Mouse (Mus musculus): ENCODE results near the gene Cfap97. TPM values are rescaled to one million over a fixed set of nuclear protein-coding genes. Genes with fewer than 3 reads are reported as not detected.
A peak's percentile ranks its signal among the peaks of the same experiment; 100 is the strongest.

Gene Cfap97
- polyA plus RNA-seq, 1 experiment from 2014 or later, result 29.6 TPM

DNA sequence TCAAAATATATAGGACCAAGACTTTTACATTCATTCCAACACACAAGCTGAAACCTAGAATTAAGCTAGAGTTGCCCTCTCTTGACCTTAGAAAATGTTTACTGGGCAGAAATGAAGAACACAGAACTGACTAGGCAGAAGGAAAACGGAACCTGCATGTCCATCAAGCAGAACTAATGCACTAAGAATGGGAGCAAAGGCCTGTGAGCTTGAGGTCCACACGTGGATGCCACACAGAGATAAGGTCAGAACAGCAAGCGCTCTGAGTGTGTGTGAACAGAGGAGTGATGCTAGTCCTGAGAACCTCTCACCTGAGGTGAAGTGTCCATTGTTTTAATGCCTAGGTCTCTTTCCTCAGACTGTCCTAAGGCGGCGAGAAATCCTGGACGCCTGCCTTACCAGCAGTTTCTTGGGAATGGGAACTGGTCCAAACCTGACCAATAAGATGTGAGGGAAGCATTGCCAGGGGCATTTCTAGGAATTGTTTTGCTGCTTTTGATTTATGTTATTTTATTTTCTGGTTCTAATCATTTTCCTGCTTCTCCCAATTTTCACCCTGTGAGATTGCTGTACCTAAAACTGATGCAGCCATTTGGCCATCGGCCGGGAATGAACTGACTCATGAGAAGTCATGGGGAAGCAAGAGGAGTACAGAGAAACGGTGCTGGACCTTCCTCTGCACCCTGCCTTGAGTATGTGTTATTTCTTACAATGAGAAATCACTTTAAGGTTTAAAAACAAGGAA is 11.0 kb upstream of the Cfap97 start:
- Histone ChIP-seq H3K36me3 (no peaks in the 10 kb centered on the region), H3K9ac (replicated peaks) (no peak overlapping the region), H3K4me2 (no peak overlapping the region), H3K27ac (no peak overlapping the region), H3K27me3 (no peaks in the 10 kb centered on the region), H3K4me3 (replicated peaks) (no peak overlapping the region), H3K4me1 (replicated peaks) (no peaks in the 10 kb centered on the region; the same call in 1 of the 2 replicates), H3K9me3 (no peaks in the 10 kb centered on the region)
- WGBS, result 87% methylated on average over 9 of the region's 9 CpGs
- no peak for ATAC-seq (ENCODE audit: insufficient number of reproducible peaks, insufficient read depth, low FRiP score, low TSS enrichment, low read depth)

DNA sequence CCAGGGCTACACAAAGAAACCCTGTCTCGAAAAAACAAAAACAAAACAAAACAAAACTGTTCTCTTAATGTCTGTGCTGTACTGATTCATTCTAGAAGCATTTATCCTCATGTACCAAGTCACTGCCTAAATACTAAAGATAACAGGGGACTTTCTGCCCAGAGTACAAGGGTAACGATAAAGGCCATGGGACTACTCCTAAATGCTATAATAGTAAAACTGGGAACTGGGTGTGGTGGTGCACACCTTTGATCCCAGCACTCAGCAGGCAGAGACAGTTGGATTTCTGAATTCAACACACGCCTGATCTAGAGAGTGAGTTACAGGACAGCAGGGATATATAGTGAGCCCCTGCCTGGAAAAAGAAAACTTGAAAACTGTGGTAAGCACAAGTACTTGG is 9.9 kb upstream of the Cfap97 start:
- H3K4me3 ChIP-seq (replicated peaks), result no peak overlapping the region
- H3K27me3 ChIP-seq, result no peaks in the 10 kb centered on the region
- no peaks in the 10 kb centered on the region for H3K9me3 ChIP-seq
- 90% methylated on average over 3 of the region's 3 CpGs for WGBS
- no peak overlapping the region for H3K4me2 ChIP-seq
- no peak overlapping the region for H3K9ac ChIP-seq (replicated peaks)
- no peak for ATAC-seq (ENCODE audit: insufficient number of reproducible peaks, insufficient read depth, low FRiP score, low TSS enrichment, low read depth)
- H3K36me3 ChIP-seq, result no peaks in the 10 kb centered on the region
- H3K27ac ChIP-seq, result no peak overlapping the region
- peaks cover 2% of the 10 kb centered on the region; the same call in 1 of the 2 replicates for H3K4me1 ChIP-seq (replicated peaks)

DNA sequence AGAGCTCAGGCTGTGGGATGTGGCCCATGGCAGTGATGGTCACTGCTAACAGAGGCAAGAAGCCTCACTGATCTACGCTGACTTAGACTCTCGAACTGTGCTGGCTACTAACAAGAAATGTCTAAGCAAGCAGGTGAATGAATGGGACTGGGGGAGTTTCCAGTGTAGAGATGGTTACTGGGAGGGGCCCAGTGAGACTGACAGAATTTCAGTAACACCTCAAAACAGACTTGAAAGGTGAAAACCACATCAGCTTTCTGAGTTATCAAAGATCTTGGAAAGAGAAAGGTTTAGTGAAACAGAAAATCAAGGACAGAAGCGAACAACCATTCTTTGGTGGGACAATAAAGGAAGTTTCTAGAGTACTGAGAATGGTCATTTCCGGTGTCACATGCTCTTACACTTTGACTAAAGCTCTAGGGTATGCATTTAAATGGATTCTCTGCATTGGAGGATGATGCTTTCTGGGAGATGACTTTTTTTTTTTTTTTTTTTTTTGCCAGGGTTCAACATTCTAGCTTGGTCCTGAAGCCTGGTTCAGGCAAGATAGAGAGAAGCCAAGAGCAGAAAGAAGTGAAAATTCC is 9.0 kb upstream of the Cfap97 start:
- H3K27me3 ChIP-seq, result no peaks in the 10 kb centered on the region
- H3K4me2 ChIP-seq, result no peak overlapping the region
- no peaks in the 10 kb centered on the region for H3K36me3 ChIP-seq
- ATAC-seq (ENCODE audit: insufficient number of reproducible peaks, insufficient read depth, low FRiP score, low TSS enrichment, low read depth), result no peak
- no peaks in the 10 kb centered on the region for H3K9me3 ChIP-seq
- H3K4me1 ChIP-seq (replicated peaks), result peaks cover 2% of the 10 kb centered on the region; the same call in 1 of the 2 replicates
- no peak overlapping the region for H3K9ac ChIP-seq (replicated peaks)
- H3K27ac ChIP-seq, result no peak overlapping the region
- H3K4me3 ChIP-seq (replicated peaks), result no peak overlapping the region
- 93% methylated on average over 4 of the region's 4 CpGs for WGBS

GRCm38 (mm10) chr8:46143470-46143869 is 8.1 kb upstream of the Cfap97 start:
- no peaks in the 10 kb centered on the region for H3K36me3 ChIP-seq
- no peaks in the 10 kb centered on the region for H3K9me3 ChIP-seq
- no peak overlapping the region for H3K27ac ChIP-seq
- no peak overlapping the region for H3K4me3 ChIP-seq (replicated peaks)
- no peak for ATAC-seq (ENCODE audit: insufficient number of reproducible peaks, insufficient read depth, low FRiP score, low TSS enrichment, low read depth)
- H3K4me2 ChIP-seq, result no peak overlapping the region
- no peak overlapping the region for H3K9ac ChIP-seq (replicated peaks)
- H3K4me1 ChIP-seq (replicated peaks), result peaks cover 2% of the 10 kb centered on the region; the same call in 1 of the 2 replicates
- H3K27me3 ChIP-seq, result no peaks in the 10 kb centered on the region
- WGBS, result 65% methylated on average over 5 of the region's 5 CpGs

GRCm38 (mm10) chr8:46143924-46144323 is 7.6 kb upstream of the Cfap97 start:
- Histone ChIP-seq H3K9me3 (no peaks in the 10 kb centered on the region), H3K27me3 (no peaks in the 10 kb centered on the region), H3K9ac (replicated peaks) (no peak overlapping the region), H3K4me1 (replicated peaks) (peaks cover 2% of the 10 kb centered on the region; the same call in 1 of the 2 replicates), H3K27ac (no peak overlapping the region), H3K36me3 (no peaks in the 10 kb centered on the region), H3K4me2 (no peak overlapping the region), H3K4me3 (replicated peaks) (no peak overlapping the region)
- 52% methylated on average over 1 of the region's 1 CpGs for WGBS
- no peak for ATAC-seq (ENCODE audit: insufficient number of reproducible peaks, insufficient read depth, low FRiP score, low TSS enrichment, low read depth)

GRCm38 (mm10) chr8:46146173-46146572 is 5.4 kb upstream of the Cfap97 start:
- ATAC-seq (ENCODE audit: insufficient number of reproducible peaks, insufficient read depth, low FRiP score, low TSS enrichment, low read depth), result no peak
- 40% methylated on average over 3 of the region's 3 CpGs for WGBS
- Histone ChIP-seq H3K4me2 (no peak overlapping the region), H3K4me3 (replicated peaks) (no peak overlapping the region), H3K4me1 (replicated peaks) (peaks cover 9% of the 10 kb centered on the region), H3K36me3 (no peaks in the 10 kb centered on the region), H3K27me3 (peaks cover 2% of the 10 kb centered on the region; the same call in 1 of the 2 replicates), H3K9me3 (no peaks in the 10 kb centered on the region), H3K9ac (replicated peaks) (no peak overlapping the region), H3K27ac (no peak overlapping the region)

- Histone ChIP-seq H3K36me3 (no peaks in the 10 kb centered on the region), H3K27ac (no peak overlapping the region), H3K9me3 (no peaks in the 10 kb centered on the region), H3K4me1 (replicated peaks) (peaks cover 15% of the 10 kb centered on the region), H3K9ac (replicated peaks) (no peak overlapping the region), H3K27me3 (peaks cover 7% of the 10 kb centered on the region; the same call in 1 of the 2 replicates), H3K4me2 (no peak overlapping the region), H3K4me3 (replicated peaks) (no peak overlapping the region)
- ATAC-seq (ENCODE audit: insufficient number of reproducible peaks, insufficient read depth, low FRiP score, low TSS enrichment, low read depth), result no peak
- 73% methylated on average over 6 of the region's 6 CpGs for WGBS
Observed at GRCm38 (mm10) chr8:46149306-46149705, 2.3 kb upstream of the Cfap97 start.

GRCm38 (mm10) chr8:46149782-46150181 is 1.8 kb upstream of the Cfap97 start:
- no peaks in the 10 kb centered on the region for H3K9me3 ChIP-seq
- H3K27ac ChIP-seq, result no peak overlapping the region
- 81% methylated on average over 9 of the region's 9 CpGs for WGBS

GRCm38 (mm10) chr8:46152064-46153031 is 777 bp downstream of the Cfap97 start, which contains the start of gene Snx25:
Gene Snx25 (minus strand): TSS chr8:46152159.
- H3K9ac ChIP-seq (replicated peaks), result peak within 1 kb of the TSS; percentile 88
- 3% methylated on average over 75 of the region's 103 CpGs for WGBS
- H3K4me3 ChIP-seq (replicated peaks), result peak within 1 kb of the TSS; percentile 81
- H3K9me3 ChIP-seq, result no peaks in the 10 kb centered on the region
- ATAC-seq (ENCODE audit: insufficient number of reproducible peaks, insufficient read depth, low FRiP score, low TSS enrichment, low read depth), result peak; percentile 74
- no peaks in the 10 kb centered on the region for H3K36me3 ChIP-seq
- 0 out of 2 replicates have a peak within 1 kb of the TSS, but pooled peaks have one; percentile 45 for H3K27ac ChIP-seq
- H3K27me3 ChIP-seq, result peaks cover 11% of the 10 kb centered on the region; the same call in 1 of the 2 replicates
- peak within 1 kb of the TSS; percentile 90 for H3K4me2 ChIP-seq
- H3K4me1 ChIP-seq (replicated peaks), result peaks cover 13% of the 10 kb centered on the region

More at GRCm38 (mm10) chr8:46149782-46150181, 1.8 kb upstream of the Cfap97 start:
- Histone ChIP-seq H3K4me1 (replicated peaks) (peaks cover 15% of the 10 kb centered on the region), H3K4me2 (no peak overlapping the region), H3K27me3 (peaks cover 11% of the 10 kb centered on the region; the same call in 1 of the 2 replicates), H3K4me3 (replicated peaks) (no peak overlapping the region), H3K9ac (replicated peaks) (no peak overlapping the region), H3K36me3 (no peaks in the 10 kb centered on the region)
- no peak for ATAC-seq (ENCODE audit: insufficient number of reproducible peaks, insufficient read depth, low FRiP score, low TSS enrichment, low read depth)

DNA sequence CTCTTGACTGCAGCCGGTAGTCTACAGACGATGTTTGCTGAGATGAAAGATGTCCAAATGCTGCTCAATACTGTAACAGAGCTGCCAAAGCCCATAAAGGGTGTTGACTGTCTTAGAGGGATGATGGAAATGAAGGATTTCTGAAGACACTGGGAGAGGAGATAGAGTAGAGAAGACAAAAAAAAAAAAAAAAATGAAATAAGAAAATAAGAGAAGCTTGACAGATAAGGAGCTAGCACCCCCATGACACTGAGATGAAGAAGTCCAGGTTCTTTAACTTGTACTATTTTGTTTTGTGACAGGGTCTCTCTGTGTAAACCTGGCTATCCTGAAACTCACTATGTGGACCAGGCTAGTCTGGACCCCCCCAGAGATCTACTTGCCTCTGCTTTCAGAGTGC is 1.5 kb downstream of the Cfap97 start:
- no peak overlapping the region for H3K27ac ChIP-seq
- H3K9me3 ChIP-seq, result no peaks in the 10 kb centered on the region
- no peak overlapping the region for H3K4me3 ChIP-seq (replicated peaks)
- 31% methylated on average over 2 of the region's 2 CpGs for WGBS
- H3K9ac ChIP-seq (replicated peaks), result no peak overlapping the region
- no peak for ATAC-seq (ENCODE audit: insufficient number of reproducible peaks, insufficient read depth, low FRiP score, low TSS enrichment, low read depth)
- H3K36me3 ChIP-seq, result no peaks in the 10 kb centered on the region
- peak overlapping the region; percentile 90 for H3K4me2 ChIP-seq
- peaks cover 11% of the 10 kb centered on the region; the same call in 1 of the 2 replicates for H3K27me3 ChIP-seq
- peaks cover 13% of the 10 kb centered on the region for H3K4me1 ChIP-seq (replicated peaks)

All from limb, embryonic 12.5 days (tissue).